Mouse (Mus musculus) hematopoietic stem cell, adult 5-6 weeks (primary cell): ENCODE results near the gene Fbxw2. TPM values are rescaled to one million over a fixed set of nuclear protein-coding genes. Genes with fewer than 3 reads are reported as not detected.

Experiments used
- ATAC-seq, 2 experiments: fragments of 125-278 bp in 1 of 2; replicated peaks in 1 of 2; 2 replicates each; pipeline ENCODE4 v1.8.0; 2016 to 2017; ENCODE audit warnings: inconsistent platforms in 2 of 2, mild to moderate bottlenecking in 2 of 2, moderate number of reproducible peaks in 2 of 2, low read depth in 1 of 2, moderate TSS enrichment in 1 of 2; ENCODE audit not compliant: low FRiP score in 2 of 2, poor library complexity in 2 of 2, severe bottlenecking in 2 of 2, insufficient read depth in 1 of 2, low TSS enrichment in 1 of 2
- total RNA-seq: library from RNA; stranded (forward); fragments of 172-1452, 232-1000 nt; gene quantifications from 2 replicates; pipeline ENCODE4 v1.2.3, GENCODE M21; 2017

Fbxw2 gene
- total RNA-seq, 1 experiment from 2014 or later, result 76.7 TPM

DNA sequence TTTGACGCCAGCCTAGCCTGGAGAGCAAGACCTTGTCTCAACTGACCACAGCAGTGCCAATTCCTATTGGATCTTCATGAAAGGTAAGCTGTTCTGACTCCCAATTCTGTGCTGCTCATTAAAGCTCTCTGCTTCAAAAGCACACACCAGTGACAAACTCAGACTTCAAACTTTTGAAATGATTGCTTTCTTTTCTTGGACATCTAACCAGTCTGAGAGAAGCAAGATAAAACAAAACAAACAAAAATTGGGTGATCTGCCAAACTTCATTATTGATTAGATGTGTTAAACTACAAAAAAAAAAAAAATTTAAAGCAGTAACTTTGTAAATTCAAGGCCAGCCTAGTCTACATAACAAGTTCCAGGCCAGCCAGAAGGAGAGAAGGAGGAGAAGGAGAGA, 68.8 kb downstream of the Fbxw2 start:
- ATAC-seq, result no peak

- ATAC-seq, result 0 out of 4 replicates have a peak, but pooled peaks have one; percentile 22 to 35
Observed at GRCm38 (mm10) chr2:34754551-34755358, 71.4 kb downstream of the Fbxw2 start, which contains the start of gene Gapvd1. Gene Gapvd1 (minus strand): TSS chr2:34755232.

Other genes with a start within 250 kb of the Fbxw2 start
- gene Gapvd1, start 71.1 kb downstream of the Fbxw2 start, total RNA-seq, result 101 and 110 TPM in 2 replicates
- gene Hspa5, start 54.3 kb downstream of the Fbxw2 start, total RNA-seq, result 812 and 949 TPM in 2 replicates
- 34.9 and 66.2 TPM in 2 replicates for gene Rabepk, start 26.4 kb downstream of the Fbxw2 start, total RNA-seq
- gene Gm34653, start 6.7 kb upstream of the Fbxw2 start, total RNA-seq, result not detected in 2 replicates
- gene Cutal, start 48.1 kb upstream of the Fbxw2 start, total RNA-seq, result not detected in 2 replicates
- 27.8 and 54.6 TPM in 2 replicates for gene Psmd5, start 48.7 kb upstream of the Fbxw2 start, total RNA-seq
- 5.7 and 10.0 TPM in 2 replicates for gene Phf19, start 87.7 kb upstream of the Fbxw2 start, total RNA-seq
- 6.3 and 11.3 TPM in 2 replicates for gene Traf1, start 135.5 kb upstream of the Fbxw2 start, total RNA-seq
- gene Hc, start 235.1 kb upstream of the Fbxw2 start, total RNA-seq, result 0.25 TPM in 1 of 2 replicates, not detected in the other